ENCODE assay signal across 28 mouse cellular contexts in genomic region chr16:32417457-32417856, GRCm38 (mm10). TPM values are rescaled to one million over a fixed set of nuclear protein-coding genes. Genes with fewer than 3 reads are reported as not detected.
DNase-seq lines count a peak whose midpoint lies in the region; ATAC-seq and TF ChIP-seq lines count a peak whose summit lies in the region.
"Had no signal": no experiment of that assay in that cellular context is flagged by ENCODE, and none has a peak within 500 bp of the region (broad histone marks: within the 10 kb centered on the region; RNA-seq: fewer than 3 reads in every experiment).

No protein-coding gene starts in this region.

- ATAC-seq in intestine, embryonic 15.5 days: peak; percentile 59
- ATAC-seq in intestine, postnatal 0 days: peak; percentile 52
- ATAC-seq: activated CD4-positive, CD25-positive, alpha-beta regulatory T cell, adult 4 months; CD4-positive, CD25-positive, alpha-beta regulatory T cell, adult 4 months; forebrain, embryonic 13.5 days; forebrain, embryonic 15.5 days; forebrain, postnatal 0 days; Patski had no signal

- DNase-seq in fat pad, adult 2 months (ENCODE audit: extremely low read depth, low read depth, low spot score): peak; percentile 30
- DNase-seq in lung, postnatal 14 days: no peak
- no peak for DNase-seq in heart, postnatal 10 days
- DNase-seq: adrenal gland, adult 8-10 months; adrenal gland, postnatal 14 days; B cell, adult 2 months; cerebellum, adult 11 months; cerebellum, adult 18-20 months; cerebellum, adult 8-10 months; cerebellum, postnatal 14 days; cerebellum, postnatal 36 days; embryo, embryonic 11 days; forebrain, postnatal 0 days had no signal

- no peak overlapping the region for H3K9ac ChIP-seq in intestine, embryonic 15.5 days
- no peak overlapping the region for H3K9ac ChIP-seq in intestine, postnatal 0 days (ENCODE audit: low read depth, low read length)
- H3K9ac ChIP-seq: embryonic facial prominence, embryonic 13.5 days; embryonic facial prominence, embryonic 15.5 days; forebrain, embryonic 13.5 days; forebrain, embryonic 15.5 days; forebrain, postnatal 0 days had no signal

- no peaks in the 10 kb centered on the region for H3K36me3 ChIP-seq in intestine, embryonic 15.5 days
- no peaks in the 10 kb centered on the region for H3K36me3 ChIP-seq in intestine, postnatal 0 days (ENCODE audit: control insufficient read depth, insufficient read depth)
- H3K36me3 ChIP-seq: embryonic facial prominence, embryonic 13.5 days; embryonic facial prominence, embryonic 15.5 days; forebrain, embryonic 15.5 days; G1E had no signal

- H3K27me3 ChIP-seq in intestine, embryonic 15.5 days (replicated peaks): no peaks in the 10 kb centered on the region
- no peaks in the 10 kb centered on the region for H3K27me3 ChIP-seq in intestine, postnatal 0 days (replicated peaks; ENCODE audit: control insufficient read depth, insufficient read depth, low read length)
- H3K27me3 ChIP-seq: CH12.LX; embryonic facial prominence, embryonic 13.5 days; embryonic facial prominence, embryonic 15.5 days; forebrain, embryonic 13.5 days; forebrain, embryonic 15.5 days; Patski had no signal

- no peaks in the 10 kb centered on the region for H3K9me3 ChIP-seq in intestine, embryonic 15.5 days
- no peaks in the 10 kb centered on the region for H3K9me3 ChIP-seq in intestine, postnatal 0 days (ENCODE audit: control insufficient read depth)
- H3K9me3 ChIP-seq: embryonic facial prominence, embryonic 13.5 days; embryonic facial prominence, embryonic 15.5 days; forebrain, embryonic 13.5 days; forebrain, embryonic 15.5 days had no signal

- H3K4me3 ChIP-seq in intestine, embryonic 15.5 days (replicated peaks): no peak overlapping the region
- H3K4me3 ChIP-seq in intestine, postnatal 0 days (ENCODE audit: low read depth, low read length): no peak overlapping the region
- H3K4me3 ChIP-seq: embryonic facial prominence, embryonic 13.5 days; embryonic facial prominence, embryonic 15.5 days; erythroblast, embryonic 14.5 days; forebrain, embryonic 13.5 days; forebrain, embryonic 15.5 days had no signal

- 50% methylated on average over 1 of the region's 1 CpGs for WGBS in intestine, embryonic 15.5 days
- WGBS in intestine, postnatal 0 days: 28% methylated on average over 1 of the region's 1 CpGs

- no peak overlapping the region for H3K4me2 ChIP-seq in intestine, embryonic 15.5 days (replicated peaks)
- H3K4me2 ChIP-seq in intestine, postnatal 0 days (replicated peaks; ENCODE audit: low read depth): no peak overlapping the region
- H3K4me2 ChIP-seq: embryonic facial prominence, embryonic 13.5 days; embryonic facial prominence, embryonic 15.5 days; forebrain, embryonic 13.5 days; forebrain, embryonic 15.5 days had no signal

- peaks cover 6% of the 10 kb centered on the region; the same call in 1 of the 2 replicates for H3K4me1 ChIP-seq in intestine, embryonic 15.5 days (replicated peaks)
- H3K4me1 ChIP-seq in intestine, postnatal 0 days (replicated peaks; ENCODE audit: control insufficient read depth, insufficient read depth, low read length): peaks cover 5% of the 10 kb centered on the region

- intact Hi-C loops in heart, postnatal 10 days (cut with DNase I): no loop called here

- H3K27ac ChIP-seq in intestine, embryonic 15.5 days: peak overlapping the region; percentile 41
- H3K27ac ChIP-seq in intestine, postnatal 0 days (ENCODE audit: low read depth, low read length): no peak overlapping the region
- H3K27ac ChIP-seq: embryonic facial prominence, embryonic 13.5 days; embryonic facial prominence, embryonic 15.5 days; forebrain, embryonic 13.5 days; forebrain, embryonic 15.5 days had no signal

- no peak for TF ChIP-seq CTCF in intestine, postnatal 0 days (IDR thresholded peaks at IDR 0.05; ENCODE audit: low read depth)

RNA-seq across cellular contexts. Expression of gene Tctex1d2, which starts 2.0 kb away (rescaled TPM):
- polyA plus RNA-seq in intestine, embryonic 15.5 days (2015; fragmentation: Nextera tagmentation; extraction: Ambion mirVana): 36.7 and 38.6 TPM in 2 replicates
- polyA plus RNA-seq in intestine, postnatal 0 days (2015; fragmentation: Nextera tagmentation; extraction: Ambion mirVana): 29.4 and 30.2 TPM in 2 replicates
- 1 to 10 TPM; 5.5 to 5.6 TPM for total RNA-seq in heart, postnatal 10 days (2021)
- total RNA-seq: CH12.LX had no signal
- polyA plus RNA-seq: erythroblast, embryonic 14.5 days had no signal

RNA-seq across cellular contexts. Expression of gene Pcyt1a, which starts 13.3 kb away (rescaled TPM):
- 63.5 and 65.5 TPM in 2 replicates for polyA plus RNA-seq in intestine, embryonic 15.5 days (2015; fragmentation: Nextera tagmentation; extraction: Ambion mirVana)
- 114 and 120 TPM in 2 replicates for polyA plus RNA-seq in intestine, postnatal 0 days (2015; fragmentation: Nextera tagmentation; extraction: Ambion mirVana)
- 100 to 1,000 TPM in 1 of 2 experiments, 10 to 100 TPM in 1; 98.6 to 107 TPM for total RNA-seq in heart, postnatal 10 days (2021)

RNA-seq across cellular contexts. Expression of gene Tm4sf19, which starts 17.2 kb away (rescaled TPM):
- not detected in 2 replicates for polyA plus RNA-seq in intestine, embryonic 15.5 days (2015; fragmentation: Nextera tagmentation; extraction: Ambion mirVana)
- polyA plus RNA-seq in intestine, postnatal 0 days (2015; fragmentation: Nextera tagmentation; extraction: Ambion mirVana): not detected in 2 replicates
- not detected for total RNA-seq in heart, postnatal 10 days (2021)
- total RNA-seq: adrenal gland, postnatal 14 days; adrenal gland, postnatal 4 days; common myeloid progenitor, adult 5-6 weeks had no signal
- polyA plus RNA-seq: activated CD4-positive, CD25-positive, alpha-beta regulatory T cell, adult 4 months; CD4-positive, CD25-positive, alpha-beta regulatory T cell, adult 4 months; embryonic facial prominence, embryonic 13.5 days; erythroblast, embryonic 14.5 days; forebrain, embryonic 11.5 days; forebrain, embryonic 13.5 days; forebrain, embryonic 15.5 days; forebrain, postnatal 0 days; G1E; Patski had no signal
